In the genomic region with DNA sequence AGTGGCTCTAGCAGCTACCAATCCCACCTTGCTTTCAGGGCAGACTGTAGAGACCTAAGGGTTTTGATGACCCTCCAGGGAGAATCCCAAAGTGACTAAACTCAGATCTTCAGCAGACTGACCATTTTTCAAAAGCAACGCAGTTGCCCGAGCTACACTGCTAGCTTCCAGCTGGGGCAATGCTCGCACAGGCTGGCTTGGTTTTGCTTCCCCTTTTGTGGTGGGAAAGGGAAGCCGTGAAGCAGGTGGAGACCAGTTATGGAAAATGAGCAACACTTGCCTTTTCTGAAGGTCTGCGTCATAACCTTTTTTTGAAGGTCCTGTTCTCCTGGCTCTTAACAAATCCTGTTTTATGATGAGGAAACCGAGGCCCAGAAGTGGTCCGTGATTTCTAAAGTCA, we compare ENCODE assay signal across 15 mouse cellular contexts.
DNase-seq lines count a peak whose midpoint lies in the region; ATAC-seq and TF ChIP-seq lines count a peak whose summit lies in the region.
"Had no signal": no experiment of that assay in that cellular context is flagged by ENCODE, and none has a peak within 500 bp of the region (broad histone marks: within the 10 kb centered on the region; RNA-seq: fewer than 3 reads in every experiment).

No protein-coding gene starts in this region.

- H3K27me3 ChIP-seq in lung, postnatal 0 days (replicated peaks; ENCODE audit: insufficient read depth, low read length): no peaks in the 10 kb centered on the region
- H3K27me3 ChIP-seq in liver, embryonic 16.5 days (ENCODE audit: control insufficient read depth, insufficient read depth, low read depth, low read length): no peaks in the 10 kb centered on the region
- no peaks in the 10 kb centered on the region for H3K27me3 ChIP-seq in spleen, adult 2 months (ENCODE audit: control insufficient read depth, insufficient read depth, low read length)
- H3K27me3 ChIP-seq: embryonic facial prominence, embryonic 13.5 days had no signal

- H3K9me3 ChIP-seq in lung, postnatal 0 days (ENCODE audit: low read length): no peaks in the 10 kb centered on the region
- no peaks in the 10 kb centered on the region for H3K9me3 ChIP-seq in liver, embryonic 16.5 days (replicated peaks; ENCODE audit: control insufficient read depth, low read length)
- H3K9me3 ChIP-seq: embryonic facial prominence, embryonic 13.5 days; hindbrain, embryonic 10.5 days had no signal

- DNase-seq in heart, adult 11 months: peak; percentile 96
- DNase-seq in heart, postnatal 14 days: no peak
- no peak for DNase-seq in lung, postnatal 0 days (ENCODE audit: low spot score)
- no peak for DNase-seq in lung, postnatal 10 days
- peak; percentile 25 to 61 for DNase-seq in spleen, adult 2 months (ENCODE audit: low read depth in 1 of 2, low spot score in 2 of 2)
- DNase-seq in ovary, postnatal 36 days (ENCODE audit: low spot score): no peak
- DNase-seq in left cerebral cortex, postnatal 4 days: no peak
- DNase-seq: adrenal gland, postnatal 25 days; cerebellum, adult 9-11 months; gastrocnemius, postnatal 10 days; right cerebral cortex, adult 18-20 months had no signal

- TF ChIP-seq POLR2A in spleen, adult 2 months (IDR thresholded peaks at IDR 0.05; ENCODE audit: low read depth, low read length): no peak

- TF ChIP-seq CTCF in lung, postnatal 0 days (IDR thresholded peaks at IDR 0.05): no peak
- no peak for TF ChIP-seq CTCF in spleen, adult 2 months (IDR thresholded peaks at IDR 0.05; ENCODE audit: extremely low read depth, insufficient read depth, insufficient read length, insufficient replicate concordance)

- no peak for ATAC-seq in lung, postnatal 0 days
- 0 out of 2 replicates have a peak, but pooled peaks have one; percentile 9 for ATAC-seq in liver, embryonic 16.5 days (ENCODE audit: low read depth)
- ATAC-seq: forebrain, embryonic 14.5 days had no signal

- no peaks in the 10 kb centered on the region for H3K36me3 ChIP-seq in lung, postnatal 0 days (ENCODE audit: insufficient read depth, low read length)
- no peaks in the 10 kb centered on the region for H3K36me3 ChIP-seq in liver, embryonic 16.5 days (ENCODE audit: control insufficient read depth, insufficient read depth)
- H3K36me3 ChIP-seq in spleen, adult 2 months (ENCODE audit: control insufficient read depth, insufficient read depth, low read length): no peaks in the 10 kb centered on the region
- H3K36me3 ChIP-seq: embryonic facial prominence, embryonic 13.5 days; hindbrain, embryonic 10.5 days had no signal

- H3K4me2 ChIP-seq in lung, postnatal 0 days (replicated peaks; ENCODE audit: low read depth, low read length): no peak overlapping the region
- H3K4me2 ChIP-seq in liver, embryonic 16.5 days (ENCODE audit: low read depth, low read length): no peak overlapping the region
- H3K4me2 ChIP-seq: embryonic facial prominence, embryonic 13.5 days had no signal

- no peaks in the 10 kb centered on the region for H3K4me1 ChIP-seq in lung, postnatal 0 days (ENCODE audit: insufficient read depth, low read depth, low read length)
- H3K4me1 ChIP-seq in liver, embryonic 16.5 days (ENCODE audit: control insufficient read depth, low read depth, low read length): no peaks in the 10 kb centered on the region
- H3K4me1 ChIP-seq in spleen, adult 2 months (ENCODE audit: control insufficient read depth, insufficient read depth, insufficient read length): peaks cover 12% of the 10 kb centered on the region; the same call in 1 of the 2 replicates
- H3K4me1 ChIP-seq: hindbrain, embryonic 10.5 days had no signal

- 0 out of 2 replicates have a peak, but pooled peaks have one; percentile 14 for TF ChIP-seq EP300 in lung, postnatal 0 days (IDR thresholded peaks at IDR 0.05)

- WGBS in lung, postnatal 0 days: 75% methylated on average over 7 of the region's 7 CpGs
- 25% methylated on average over 7 of the region's 7 CpGs for WGBS in liver, embryonic 16.5 days (ENCODE audit: insufficient replicate concordance)
- 12% methylated on average over 7 of the region's 7 CpGs for WGBS in spleen, adult 2 months

- intact Hi-C loops in heart, postnatal 14 days (cut with DNase I): no loop called here
- intact Hi-C loops in left cerebral cortex, postnatal 4 days (cut with DNase I): no loop called here

- no peak overlapping the region for H3K4me3 ChIP-seq in lung, postnatal 0 days (ENCODE audit: low read depth, low read length)
- no peak overlapping the region for H3K4me3 ChIP-seq in liver, embryonic 16.5 days (ENCODE audit: low read depth, low read length)
- H3K4me3 ChIP-seq in spleen, adult 2 months (ENCODE audit: extremely low read depth, insufficient read depth, insufficient read length): no peak overlapping the region
- H3K4me3 ChIP-seq: embryonic facial prominence, embryonic 13.5 days; hindbrain, embryonic 10.5 days had no signal

- no peak overlapping the region for H3K27ac ChIP-seq in lung, postnatal 0 days (ENCODE audit: low read length)
- H3K27ac ChIP-seq in liver, embryonic 16.5 days (ENCODE audit: low read length): no peak overlapping the region
- peak overlapping the region; percentile 48; the same call in 1 of the 2 replicates for H3K27ac ChIP-seq in spleen, adult 2 months (ENCODE audit: insufficient read depth, low read length)
- H3K27ac ChIP-seq: embryonic facial prominence, embryonic 13.5 days; hindbrain, embryonic 10.5 days had no signal

- H3K9ac ChIP-seq in lung, postnatal 0 days (replicated peaks; ENCODE audit: low read depth): no peak overlapping the region
- H3K9ac ChIP-seq in liver, embryonic 16.5 days (ENCODE audit: low read depth, low read length): no peak overlapping the region
- H3K9ac ChIP-seq: embryonic facial prominence, embryonic 13.5 days had no signal

Comparison
In these comparisons a context has a peak if more than half of its experiments do, and no peak if none do; other contexts are left out.
1. DNase-seq: peak in heart, adult 11 months (single experiment) and spleen, adult 2 months (2 of 2); none in heart, postnatal 14 days (0 of 2), lung, postnatal 0 days (single experiment), lung, postnatal 10 days (single experiment), ovary, postnatal 36 days (single experiment) and left cerebral cortex, postnatal 4 days (single experiment).